Comparison of ENCODE assay signal across 8 mouse cellular contexts in genomic region chr9:43284284-43284683, GRCm38 (mm10). TPM values are rescaled to one million over a fixed set of nuclear protein-coding genes. Genes with fewer than 3 reads are reported as not detected.
DNase-seq lines count a peak whose midpoint lies in the region; ATAC-seq lines count a peak whose summit lies in the region.

No protein-coding gene starts in this region.

- DNase-seq in ZHBTc4 (ENCODE audit: low read depth, low spot score), result peak; percentile 93
- peak; percentile 67 to 76 for DNase-seq in gastrocnemius, adult 8-10 months (ENCODE audit: low spot score in 2 of 2)
- DNase-seq in hindlimb bud, embryonic 11.5 days (ENCODE audit: extremely low spot score, low read depth, low spot score), result peak; percentile 90
- peak; percentile 54 to 62 for DNase-seq in left cerebral cortex, adult 8-10 months (ENCODE audit: low spot score in 2 of 2)
- DNase-seq in right cerebral cortex, postnatal 25 days, result peak; percentile 73
- DNase-seq in urinary bladder, postnatal 4 days (ENCODE audit: low spot score in 2 of 2), result peak; percentile 76 to 88

- ATAC-seq in common myeloid progenitor, adult 5-6 weeks (replicated peaks; ENCODE audit: low read depth, poor library complexity, severe bottlenecking), result peak; percentile 95
- peak; percentile 85 for ATAC-seq in megakaryocyte-erythroid progenitor cell, adult 5-6 weeks (replicated peaks; ENCODE audit: low FRiP score, low TSS enrichment, poor library complexity, severe bottlenecking)

RNA-seq across cellular contexts. Expression of gene Trim29, which starts 26.4 kb away (rescaled TPM):
- total RNA-seq in common myeloid progenitor, adult 5-6 weeks (2017), result not detected in 2 replicates
- total RNA-seq in gastrocnemius, adult 8-10 months (2022), result not detected
- under 1 TPM in 2 of 4 experiments, not detected in 2; 0.27 to 0.42 TPM for total RNA-seq in left cerebral cortex, adult 8-10 months (2022)
- total RNA-seq in megakaryocyte-erythroid progenitor cell, adult 5-6 weeks (2014; fragmentation: Nextera tagmentation), result not detected in 2 replicates
- not detected in 2 replicates for total RNA-seq in megakaryocyte-erythroid progenitor cell, adult 5-6 weeks (2017)

RNA-seq across cellular contexts. Expression of gene Oaf, which starts 44.6 kb away (rescaled TPM):
- total RNA-seq in common myeloid progenitor, adult 5-6 weeks (2017), result 6.4 and 11.6 TPM in 2 replicates
- 1 to 10 TPM; 2.7 to 5.9 (median 4.8) TPM for total RNA-seq in gastrocnemius, adult 8-10 months (2022)
- total RNA-seq in left cerebral cortex, adult 8-10 months (2022), result 10 to 100 TPM; 12.8 to 18.5 (median 15.2) TPM
- total RNA-seq in megakaryocyte-erythroid progenitor cell, adult 5-6 weeks (2014; fragmentation: Nextera tagmentation), result 23.8 and 24.9 TPM in 2 replicates
- total RNA-seq in megakaryocyte-erythroid progenitor cell, adult 5-6 weeks (2017), result 5.7 and 17.9 TPM in 2 replicates

Comparison
In these comparisons a context has a peak if more than half of its experiments do, and no peak if none do; other contexts are left out.
1. Peak in every context shown above with its lines: DNase-seq and ATAC-seq.